Mouse (Mus musculus) bone marrow, adult 2 months (tissue): ENCODE measurements around the gene Naa35. TPM values are rescaled to one million over a fixed set of nuclear protein-coding genes. Genes with fewer than 3 reads are reported as not detected.

Experiments used
- H3K27ac ChIP-seq: fragments of 200-500 bp; 2 replicates; pipeline ENCODE4 v1.5.1; 2012; ENCODE audit warnings: low read depth, mild to moderate bottlenecking, control low read depth, inconsistent platforms, low read length; ENCODE audit not compliant: control insufficient read depth, poor library complexity, insufficient read depth
- H3K4me1 ChIP-seq: fragments of 200-500 bp; 2 replicates; pipeline ENCODE4 v1.6.1; 2011; ENCODE audit warnings: low read length; ENCODE audit not compliant: control insufficient read depth, insufficient read depth
- H3K4me3 ChIP-seq: fragments of 200-500 bp; replicated peaks from 2 replicates; pipeline ENCODE3; 2011; ENCODE audit warnings: mild to moderate bottlenecking, low read depth, low read length, control low read depth; ENCODE audit not compliant: control insufficient read depth
- CTCF ChIP-seq: fragments of 200-500 bp; IDR thresholded peaks from 2 replicates; pipeline ENCODE4 v1.5.1; 2011; ENCODE audit warnings: low read length, control low read depth; ENCODE audit not compliant: control insufficient read depth, insufficient read depth
- POLR2A ChIP-seq: fragments of 200-500 bp; IDR thresholded peaks from 2 replicates; pipeline ENCODE4 v1.6.1; 2011; ENCODE audit warnings: low read depth, mild to moderate bottlenecking, control low read depth, low read length, borderline replicate concordance; ENCODE audit not compliant: control insufficient read depth
- WGBS: fragments of 180-500 bp; shearing (Covaris S2); methylation state at CpG from one replicate; pipeline ENCODE4 v1.1.7; 2018; 5-methylcytosine and 5-hydroxymethylcytosine counted together
- polyA plus RNA-seq: library from polyadenylated mRNA; stranded (reverse); fragments of >200 nt; gene quantifications from 2 replicates; pipeline ENCODE4 v1.2.4, GENCODE M21; 2011; ENCODE audit warnings: low replicate concordance; ENCODE audit not compliant: missing spikeins, insufficient read depth, insufficient read length

The Naa35 gene
- polyA plus RNA-seq, 1 experiment: 94.8 TPM

GRCm38 (mm10) chr13:59685236-59685635 is 100.2 kb downstream of the Naa35 start:
- WGBS: 81% methylated on average over 3 of the region's 3 CpGs
- H3K4me3 ChIP-seq: no peak overlapping the region
- no peak overlapping the region for H3K27ac ChIP-seq
- TF ChIP-seq CTCF (no peak), POLR2A (no peak)
- peaks cover 1% of the 10 kb centered on the region; the same call in 1 of the 2 replicates for H3K4me1 ChIP-seq

Other genes starting within 250 kb of the Naa35 start
- 18.0 and 56.6 TPM in 2 replicates for gene Agtpbp1, start within 50 bp of the Naa35 start, polyA plus RNA-seq
- gene Golm1, start 90.6 kb downstream of the Naa35 start, polyA plus RNA-seq: 12.7 and 13.9 TPM in 2 replicates
- not detected in 2 replicates for gene 4921517D22Rik, start 108.8 kb downstream of the Naa35 start, polyA plus RNA-seq
- not detected in 2 replicates for gene Spata31d1a, start 125.1 kb downstream of the Naa35 start, polyA plus RNA-seq
- not detected in 2 replicates for gene Spata31d1b, start 127.0 kb downstream of the Naa35 start, polyA plus RNA-seq
- not detected in 2 replicates for gene Spata31d1d, start 146.5 kb downstream of the Naa35 start, polyA plus RNA-seq
- not detected in 2 replicates for gene 1700014D04Rik, start 161.5 kb downstream of the Naa35 start, polyA plus RNA-seq
- gene Isca1, start 184.6 kb downstream of the Naa35 start, polyA plus RNA-seq: 95.1 and 226 TPM in 2 replicates
- gene Gm49354, start 197.0 kb downstream of the Naa35 start, polyA plus RNA-seq: 30.5 TPM in 1 of 2 replicates, not detected in the other
- 236 and 243 TPM in 2 replicates for gene Tut7, start 237.9 kb downstream of the Naa35 start, polyA plus RNA-seq